Mouse (Mus musculus) lung, embryonic 16.5 days (tissue): ENCODE data around the gene Cyp1a2. TPM values are rescaled to one million over a fixed set of nuclear protein-coding genes. Genes with fewer than 3 reads are reported as not detected.

Experiments used
- polyA plus RNA-seq: library from polyadenylated mRNA; unstranded; fragments of >200 nt; fragmentation: Nextera tagmentation; extraction: Ambion mirVana; gene quantifications from 2 replicates; pipeline ENCODE4 v1.2.1, GENCODE M21; 2015

Cyp1a2 gene
- polyA plus RNA-seq, 1 experiment from 2014 or later = not detected

Other genes with a start within 250 kb of the Cyp1a2 start
- 24.8 and 27.6 TPM in 2 replicates for gene Ppcdc, start 243.6 kb downstream of the Cyp1a2 start, polyA plus RNA-seq
- 6.2 and 7.0 TPM in 2 replicates for gene Scamp5, start 215.6 kb downstream of the Cyp1a2 start, polyA plus RNA-seq
- gene Rpp25, start 179.7 kb downstream of the Cyp1a2 start, polyA plus RNA-seq = 2.1 TPM in 2 replicates
- 448 and 496 TPM in 2 replicates for gene Cox5a, start 162.4 kb downstream of the Cyp1a2 start, polyA plus RNA-seq
- gene Fam219b, start 146.2 kb downstream of the Cyp1a2 start, polyA plus RNA-seq = 18.3 and 19.0 TPM in 2 replicates
- 38.6 and 40.9 TPM in 2 replicates for gene Mpi, start 130.9 kb downstream of the Cyp1a2 start, polyA plus RNA-seq
- 66.9 and 70.3 TPM in 2 replicates for gene Scamp2, start 122.8 kb downstream of the Cyp1a2 start, polyA plus RNA-seq
- 17.3 and 17.9 TPM in 2 replicates for gene Ulk3, start 94.3 kb downstream of the Cyp1a2 start, polyA plus RNA-seq
- gene Cplx3, start 77.4 kb downstream of the Cyp1a2 start, polyA plus RNA-seq = not detected in 2 replicates
- not detected in 2 replicates for gene Lman1l, start 62.9 kb downstream of the Cyp1a2 start, polyA plus RNA-seq
- 25.5 and 27.8 TPM in 2 replicates for gene Csk, start 30.1 kb downstream of the Cyp1a2 start, polyA plus RNA-seq
- 0.13 TPM in 1 of 2 replicates, not detected in the other for gene Cyp1a1, start 4.2 kb upstream of the Cyp1a2 start, polyA plus RNA-seq
- 31.1 TPM in 2 replicates for gene Edc3, start 24.8 kb upstream of the Cyp1a2 start, polyA plus RNA-seq
- gene Clk3, start 82.2 kb upstream of the Cyp1a2 start, polyA plus RNA-seq = 76.6 and 89.5 TPM in 2 replicates
- 4.3 and 4.9 TPM in 2 replicates for gene Arid3b, start 153.1 kb upstream of the Cyp1a2 start, polyA plus RNA-seq
- 105 and 112 TPM in 2 replicates for gene Ubl7, start 227.3 kb upstream of the Cyp1a2 start, polyA plus RNA-seq